7 mouse cellular contexts compared by ENCODE assay signal in genomic region chr5:75933521-75934044, GRCm38 (mm10). TPM values are rescaled to one million over a fixed set of nuclear protein-coding genes. Genes with fewer than 3 reads are reported as not detected.
DNase-seq lines count a peak whose midpoint lies in the region; ATAC-seq and TF ChIP-seq lines count a peak whose summit lies in the region.

No protein-coding gene starts in this region.

- no peak overlapping the region for H3K4me3 ChIP-seq in kidney, postnatal 0 days (replicated peaks; ENCODE audit: low read depth, low read length)
- H3K4me3 ChIP-seq in testis, adult 2 months (ENCODE audit: control insufficient read depth, low read depth, low read length), result peak overlapping the region; percentile 68

- H3K4me1 ChIP-seq in kidney, postnatal 0 days (replicated peaks; ENCODE audit: insufficient read depth, low read length), result no peaks in the 10 kb centered on the region
- peaks cover 12% of the 10 kb centered on the region for H3K4me1 ChIP-seq in testis, adult 2 months (ENCODE audit: control insufficient read depth, insufficient read depth, low read length)

- ATAC-seq in kidney, postnatal 0 days (replicated peaks; ENCODE audit: low FRiP score, low read depth), result no peak; the same call in 1 of the 2 replicates

- no peaks in the 10 kb centered on the region for H3K27me3 ChIP-seq in kidney, postnatal 0 days (ENCODE audit: insufficient read depth, low read length)
- H3K27me3 ChIP-seq in testis, adult 2 months (ENCODE audit: control insufficient read depth, insufficient read depth, low read length), result no peaks in the 10 kb centered on the region; the same call in 1 of the 2 replicates

- no peak overlapping the region for H3K9ac ChIP-seq in kidney, postnatal 0 days (ENCODE audit: low read depth, low read length)

- H3K27ac ChIP-seq in kidney, postnatal 0 days, result no peak overlapping the region
- no peak overlapping the region for H3K27ac ChIP-seq in testis, adult 2 months (ENCODE audit: control insufficient read depth, insufficient read depth, low read depth, low read length)

- WGBS in kidney, postnatal 0 days, result 63% methylated on average over 20 of the region's 20 CpGs

- no peaks in the 10 kb centered on the region for H3K36me3 ChIP-seq in kidney, postnatal 0 days (ENCODE audit: insufficient read depth, low read length)
- H3K36me3 ChIP-seq in testis, adult 2 months (ENCODE audit: control insufficient read depth, insufficient read depth, low read length), result no peaks in the 10 kb centered on the region

- no peak for TF ChIP-seq CTCF in kidney, postnatal 0 days (IDR thresholded peaks at IDR 0.05; ENCODE audit: low read depth)
- no peak for TF ChIP-seq CTCF in testis, adult 2 months (IDR thresholded peaks at IDR 0.05; ENCODE audit: control insufficient read depth, insufficient read depth, insufficient replicate concordance, low read depth, low read length)

- no peaks in the 10 kb centered on the region for H3K9me3 ChIP-seq in kidney, postnatal 0 days (replicated peaks; ENCODE audit: low read length)

- 0 out of 2 replicates have a peak, but pooled peaks have one; percentile 27 for TF ChIP-seq POLR2A in testis, adult 2 months (IDR thresholded peaks at IDR 0.05; ENCODE audit: control insufficient read depth, low read depth, low read length)

- H3K4me2 ChIP-seq in kidney, postnatal 0 days (ENCODE audit: low read length), result no peak overlapping the region

- DNase-seq in CD8-positive naive resting alpha-beta T cell, adult 2 months (ENCODE audit: low read depth in 2 of 2, low spot score in 2 of 2), result peak; percentile 4 to 24
- DNase-seq in T-cell, adult 2 months (ENCODE audit: low spot score), result peak; percentile 27
- peak; percentile 22 to 52 for DNase-seq in gastrocnemius, postnatal 4 days (ENCODE audit: low spot score in 2 of 2)
- DNase-seq in kidney, postnatal 0 days (ENCODE audit: low spot score), result peak; percentile 71
- peak; percentile 81 for DNase-seq in lung, postnatal 14 days
- no peak for DNase-seq in yolk sac, embryonic 10.5 days (ENCODE audit: low spot score)

RNA-seq across cellular contexts. Expression of gene Kdr, which starts 44.7 kb away (rescaled TPM):
- total RNA-seq in gastrocnemius, postnatal 4 days (2021), result 10 to 100 TPM; 47.8 to 51.3 TPM
- 19.6 and 21.9 TPM in 2 replicates for polyA plus RNA-seq in kidney, postnatal 0 days (2015; fragmentation: Nextera tagmentation; extraction: Ambion mirVana)
- polyA plus RNA-seq in testis, adult 2 months (2012; rRNA removed), result 1.2 and 1.3 TPM in 2 replicates
